Mouse (Mus musculus) adrenal gland, postnatal 36 days (tissue): ENCODE results near the gene Nme9. TPM values are rescaled to one million over a fixed set of nuclear protein-coding genes. Genes with fewer than 3 reads are reported as not detected.

Experiments
- DNase-seq, 2 experiments: peaks; one replicate each; pipeline ENCODE4 v3.0.0; 2021; ENCODE audit warnings: mixed read lengths in 1 of 2
- long read RNA-seq, 2 experiments: library from polyadenylated mRNA; stranded (forward); transcript quantifications; one replicate each; pipeline ENCODE4 v2.0.0; 2021; ENCODE audit warnings: borderline sequencing depth in 2 of 2
- total RNA-seq, 2 experiments: library from RNA; stranded (reverse); gene quantifications; 2 replicates each; pipeline ENCODE4 v1.2.3; 2021

The Nme9 gene
- total RNA-seq: not detected
- long read RNA-seq, experiment 1: 0 reads
- long read RNA-seq, experiment 2: 0 reads

DNA sequence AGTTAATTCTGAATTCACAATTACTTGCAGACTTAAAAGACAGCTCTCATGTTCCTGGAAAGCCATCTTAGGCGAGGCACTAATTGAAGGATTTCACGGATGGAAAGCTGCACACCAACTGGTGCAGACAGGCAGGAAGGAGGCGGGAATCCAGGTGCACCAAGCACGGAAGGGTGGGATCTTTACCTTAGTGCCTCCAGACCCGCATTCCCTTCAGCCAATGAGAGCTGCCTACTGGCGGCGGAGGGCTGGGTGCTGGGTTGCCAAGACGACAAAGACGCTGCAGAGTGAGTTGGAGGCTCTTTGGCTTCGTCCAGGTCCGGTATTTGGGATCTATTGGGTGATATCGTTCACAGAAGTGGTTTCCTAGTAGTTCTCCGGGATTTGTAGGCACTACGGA lies at the start of gene Nme9:
Nme9 (plus strand) TSS at position 315 of the 400 bp plus-strand sequence.
- peak in 1 of 2 experiments; percentile 10 for DNase-seq

DNA sequence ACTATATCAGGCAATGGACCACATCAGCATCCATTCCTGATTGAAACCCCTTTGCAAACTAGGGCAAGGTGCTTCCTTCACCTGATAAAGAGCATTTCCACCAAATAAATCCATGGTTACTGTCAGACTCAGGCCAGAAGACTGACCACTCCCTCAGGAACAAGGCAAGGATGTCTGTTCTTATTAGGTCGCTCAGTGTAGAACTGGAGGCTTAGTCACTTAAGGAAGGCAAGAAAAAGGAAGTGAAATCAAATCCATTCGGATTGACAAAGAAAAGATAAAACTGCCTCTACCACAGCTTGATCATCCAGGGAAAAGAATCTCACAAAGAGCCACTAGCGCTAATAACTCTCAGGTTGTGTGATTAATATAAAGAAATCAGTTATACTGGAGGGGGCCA lies 42.0 kb upstream of the Nme9 start:
- DNase-seq: no peak

DNA sequence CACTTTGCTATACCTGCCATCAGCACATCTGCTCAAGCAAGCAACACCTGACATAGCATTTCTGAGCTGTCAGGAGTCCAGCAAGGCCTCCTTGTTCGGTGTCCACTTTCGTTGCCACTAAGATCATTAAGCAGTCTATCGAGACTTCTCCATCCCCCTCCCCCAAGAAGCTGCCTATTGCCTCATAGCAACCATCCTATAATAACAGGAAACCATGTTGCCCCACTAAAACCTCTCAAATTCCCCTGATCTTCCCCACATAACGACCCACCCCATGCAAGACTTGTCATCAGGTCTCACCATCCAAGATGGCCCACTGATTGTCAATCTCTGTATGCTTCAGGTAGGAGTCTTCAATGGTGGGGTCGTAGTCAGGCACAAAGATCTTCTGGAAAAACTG lies 40.2 kb upstream of the Nme9 start:
- DNase-seq: no peak

DNA sequence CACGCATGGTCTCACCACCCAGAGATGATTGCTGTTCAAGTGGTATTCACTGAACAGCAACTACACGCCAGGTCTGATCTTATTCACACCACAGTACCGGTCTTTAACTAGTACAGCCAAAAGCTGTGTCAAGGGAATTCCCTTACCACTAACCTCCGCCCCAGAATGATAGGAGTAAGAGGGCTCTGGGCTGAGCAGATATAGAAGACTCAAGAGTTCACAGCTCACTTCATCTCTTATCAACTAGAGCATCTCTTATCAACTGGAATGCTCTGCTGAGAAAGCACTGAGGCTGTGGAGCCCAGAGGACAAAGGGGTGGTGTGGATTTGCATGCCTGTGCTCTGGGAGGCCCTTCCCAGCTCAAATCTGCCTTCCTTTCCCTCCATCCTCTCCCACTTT lies 39.5 kb upstream of the Nme9 start:
- no peak for DNase-seq

GRCm38 (mm10) chr9:99416809-99417208 lies 34.5 kb upstream of the Nme9 start:
- no peak for DNase-seq

DNA sequence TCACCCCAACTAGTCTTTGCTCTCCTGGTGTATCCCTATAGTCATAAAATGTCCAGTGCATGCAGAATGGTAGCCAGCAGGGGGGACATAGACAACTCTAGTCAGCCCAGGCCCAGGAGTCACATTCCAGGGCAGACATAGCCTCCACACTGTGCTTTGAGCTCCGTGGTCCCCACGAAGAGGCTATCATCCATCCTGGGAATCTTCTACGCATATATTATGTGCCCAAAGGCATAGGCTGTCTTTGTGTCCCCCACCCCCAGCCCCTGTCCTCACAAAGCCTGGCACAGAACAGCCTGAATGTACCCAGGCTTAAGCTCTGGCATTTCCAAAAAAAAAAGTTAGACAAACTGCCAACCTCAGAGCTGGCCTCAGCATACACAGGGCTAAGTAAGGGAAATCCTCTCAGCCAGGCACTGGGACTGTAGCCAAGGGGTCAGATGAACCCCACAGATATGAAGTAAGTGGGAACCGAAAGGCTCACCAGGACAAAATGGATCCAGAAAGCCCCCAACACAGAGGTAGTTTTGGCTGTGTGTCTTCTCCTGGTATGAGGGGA lies 33.9 kb upstream of the Nme9 start:
- DNase-seq: peak in 1 of 2 experiments; percentile 46

DNA sequence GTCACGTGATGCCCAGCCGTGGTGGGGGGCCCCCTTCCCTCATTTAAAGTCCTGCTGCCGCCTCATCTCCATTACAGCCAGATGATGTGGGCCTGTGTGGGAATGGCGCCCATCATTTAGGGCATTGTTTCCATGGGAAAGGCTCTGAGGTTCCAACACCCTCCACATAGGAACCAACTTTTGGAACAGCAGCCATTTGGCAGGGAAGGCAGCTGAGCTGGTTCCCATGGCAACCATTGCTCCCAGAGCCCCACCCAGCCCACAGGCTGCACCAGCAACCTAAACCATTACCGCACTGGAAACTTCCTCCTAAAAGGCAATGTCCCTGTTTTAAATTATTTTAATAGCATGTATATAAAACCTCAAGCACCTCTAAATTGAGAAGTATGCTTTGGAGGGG lies 32.9 kb upstream of the Nme9 start:
- DNase-seq: no peak

- no peak for DNase-seq
Measured at GRCm38 (mm10) chr9:99419951-99420701, 31.1 kb upstream of the Nme9 start.

GRCm38 (mm10) chr9:99421914-99422313 lies 29.4 kb upstream of the Nme9 start:
- DNase-seq: no peak

GRCm38 (mm10) chr9:99423692-99424573 lies 27.3 kb upstream of the Nme9 start:
- DNase-seq: no peak

- DNase-seq: no peak
Measured at GRCm38 (mm10) chr9:99424574-99424863, 26.8 kb upstream of the Nme9 start.

DNA sequence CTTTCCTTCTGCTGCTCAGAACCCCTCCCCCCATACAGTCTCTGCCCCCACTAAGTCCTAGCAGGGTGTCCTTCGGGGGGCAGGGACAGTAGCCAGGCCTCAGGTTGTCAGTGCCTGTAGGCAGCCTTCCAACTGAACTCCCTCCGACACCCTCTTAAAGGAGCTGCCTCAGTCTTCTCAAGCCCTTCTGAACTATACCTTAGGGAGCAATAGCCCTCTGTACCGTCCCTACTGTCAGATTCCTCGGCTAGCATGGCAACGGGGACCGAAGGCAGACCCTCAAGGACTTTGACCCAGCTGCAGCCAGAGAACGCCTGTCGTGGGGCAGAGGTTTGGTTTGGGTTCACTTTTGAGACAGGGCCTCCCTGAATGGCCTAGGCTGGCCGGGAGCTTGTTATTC lies 26.0 kb upstream of the Nme9 start:
- no peak for DNase-seq

DNA sequence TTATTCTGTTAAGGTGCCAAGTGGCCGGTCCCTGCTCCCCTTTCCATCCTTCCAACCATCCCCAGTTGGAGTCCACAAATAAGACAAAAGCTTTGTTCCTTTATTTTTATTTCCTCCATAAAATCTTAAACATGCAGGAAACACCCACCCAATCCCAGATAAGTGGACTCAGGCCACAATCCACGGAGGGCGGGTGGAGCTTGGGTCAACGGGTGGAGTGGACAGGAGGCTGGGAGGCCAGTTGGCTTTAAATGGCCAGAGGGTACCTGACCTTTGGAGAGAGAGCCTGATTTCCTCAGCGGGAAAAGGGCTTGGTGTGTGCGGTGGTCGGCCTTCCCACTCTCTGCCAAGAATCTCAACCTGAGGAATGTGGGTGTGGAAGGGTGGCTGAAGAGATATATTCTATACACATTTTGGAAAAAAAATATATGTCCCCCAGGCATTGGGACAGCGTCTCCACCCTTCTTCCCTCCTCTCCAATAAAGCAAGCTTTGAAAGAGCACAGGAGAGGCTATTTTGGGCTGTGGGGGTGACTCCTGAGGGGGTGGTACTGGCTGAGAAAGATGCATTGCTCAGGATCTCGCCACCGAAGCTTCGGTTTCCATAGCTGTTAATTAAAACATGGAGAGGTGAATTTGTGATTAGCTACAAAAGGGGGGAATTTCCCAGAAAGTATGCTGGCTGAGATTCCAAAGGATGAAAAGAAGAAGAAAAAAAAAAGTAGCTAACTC lies 22.5 kb upstream of the Nme9 start:
- DNase-seq: no peak

DNA sequence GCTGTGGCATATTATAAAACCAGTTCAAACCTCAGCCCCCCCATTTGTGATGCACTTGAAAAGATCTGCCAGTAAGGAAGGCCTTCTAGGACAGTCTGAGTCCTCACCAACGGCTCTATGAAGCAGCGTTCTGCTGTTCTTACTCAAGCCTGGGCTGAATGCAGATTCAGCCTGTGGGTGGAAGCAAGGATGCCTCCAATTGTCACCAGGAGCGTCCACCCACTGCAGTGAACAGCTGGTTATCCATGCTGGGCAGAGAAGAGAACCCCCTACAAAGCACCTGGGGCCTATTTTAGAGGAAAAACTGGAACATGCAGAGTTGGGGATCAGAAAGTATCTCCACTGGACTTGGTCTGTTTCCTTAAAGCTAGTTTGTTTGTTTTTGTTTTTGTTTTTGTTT lies 21.4 kb upstream of the Nme9 start:
- no peak for DNase-seq

- DNase-seq: no peak
Measured at GRCm38 (mm10) chr9:99430806-99431205, 20.5 kb upstream of the Nme9 start.

- DNase-seq: no peak
Measured at GRCm38 (mm10) chr9:99431346-99431745, 19.9 kb upstream of the Nme9 start.

GRCm38 (mm10) chr9:99431963-99432362 lies 19.3 kb upstream of the Nme9 start:
- DNase-seq: no peak

- no peak for DNase-seq
Measured at GRCm38 (mm10) chr9:99432478-99432877, 18.8 kb upstream of the Nme9 start.

- DNase-seq: peak; percentile 65 to 76
Measured at GRCm38 (mm10) chr9:99434892-99435618, 16.2 kb upstream of the Nme9 start.

DNA sequence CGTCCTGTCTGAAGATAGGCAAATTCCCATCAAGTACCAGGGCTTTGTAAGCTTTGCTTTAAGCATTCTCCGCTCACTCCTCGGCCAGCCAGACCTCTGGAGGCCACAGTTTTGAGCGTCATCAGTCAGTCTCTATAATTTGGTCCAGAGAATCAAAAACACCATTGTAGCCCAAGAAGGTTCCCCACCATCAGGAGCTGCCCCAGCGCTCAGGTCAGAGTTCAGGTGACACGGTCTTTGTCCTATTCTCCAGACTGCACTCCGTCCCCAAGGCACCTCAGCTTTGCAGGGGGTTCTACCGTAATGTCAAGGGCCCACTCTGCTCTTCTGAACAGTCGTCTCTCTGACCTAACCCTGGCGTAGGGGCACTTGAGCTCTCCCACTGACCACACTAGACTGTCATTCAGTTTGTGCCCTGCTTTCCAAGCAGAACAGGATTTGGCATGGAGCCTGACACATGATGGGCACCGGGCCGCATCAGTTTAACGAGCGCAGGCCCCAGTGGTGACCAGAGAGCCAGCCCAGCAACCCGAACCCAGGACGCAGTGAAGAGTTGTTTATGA lies 15.6 kb upstream of the Nme9 start:
- peak; percentile 72 to 73 for DNase-seq
